Mouse (Mus musculus): Measurements from ENCODE around the gene Vti1b. TPM values are rescaled to one million over a fixed set of nuclear protein-coding genes. Genes with fewer than 3 reads are reported as not detected.

The Vti1b gene
- polyA plus RNA-seq, 1 experiment, result 21.7 TPM

- Histone ChIP-seq H3K4me1 (ENCODE audit: control insufficient read depth, insufficient read depth, low read length) (no peaks in the 10 kb centered on the region), H3K27ac (ENCODE audit: control insufficient read depth, insufficient read depth, low read depth, low read length) (no peak overlapping the region), H3K4me3 (ENCODE audit: control insufficient read depth, low read depth, low read length) (no peak overlapping the region), H3K27me3 (ENCODE audit: control insufficient read depth, insufficient read depth, low read length) (no peaks in the 10 kb centered on the region), H3K36me3 (ENCODE audit: control insufficient read depth, insufficient read depth, low read length) (no peaks in the 10 kb centered on the region)
- TF ChIP-seq POLR2A (IDR thresholded peaks at IDR 0.05; ENCODE audit: control insufficient read depth, low read depth, low read length) (no peak), CTCF (IDR thresholded peaks at IDR 0.05; ENCODE audit: control insufficient read depth, insufficient read depth, insufficient replicate concordance, low read depth, low read length) (no peak)
Measured at GRCm38 (mm10) chr12:79118991-79119390, 53.5 kb downstream of the Vti1b start.

Other genes with a start within 250 kb of the Vti1b start
- 2.3 and 2.6 TPM in 2 replicates for gene Tmem229b, start 165.0 kb downstream of the Vti1b start, polyA plus RNA-seq (2012; rRNA removed)
- 2.7 and 3.3 TPM in 2 replicates for gene Plekhh1, start 143.5 kb downstream of the Vti1b start, polyA plus RNA-seq (2012; rRNA removed)
- 6.0 and 6.8 TPM in 2 replicates for gene Pigh, start 83.0 kb downstream of the Vti1b start, polyA plus RNA-seq (2012; rRNA removed)
- 1.2 and 2.0 TPM in 2 replicates for gene Arg2, start 41.9 kb downstream of the Vti1b start, polyA plus RNA-seq (2012; rRNA removed)
- gene Rdh11, start 19.6 kb upstream of the Vti1b start, polyA plus RNA-seq (2012; rRNA removed), result 127 and 132 TPM in 2 replicates
- 0.42 and 0.63 TPM in 2 replicates for gene Rdh12, start 36.2 kb upstream of the Vti1b start, polyA plus RNA-seq (2012; rRNA removed)
- gene Zfyve26, start 123.6 kb upstream of the Vti1b start, polyA plus RNA-seq (2012; rRNA removed), result 10.6 and 11.2 TPM in 2 replicates
- gene Rad51b, start 124.6 kb upstream of the Vti1b start, polyA plus RNA-seq (2012; rRNA removed), result 1.9 and 2.7 TPM in 2 replicates

All from testis, adult 2 months (tissue).